Mouse (Mus musculus) heart, postnatal 0 days (tissue): ENCODE results near the gene Ccdc137. TPM values are rescaled to one million over a fixed set of nuclear protein-coding genes. Genes with fewer than 3 reads are reported as not detected.

Experiments used
- ATAC-seq: fragments of 200-750 bp; cut with Nextera tagmentation; 2 replicates; pipeline ENCODE4 v1.8.0; 2017; ENCODE audit warnings: low read depth, moderate number of reproducible peaks, moderate library complexity; ENCODE audit not compliant: insufficient read depth
- DNase-seq: peaks from one replicate; pipeline ENCODE4 v3.0.0-alpha.2; 2016; ENCODE audit warnings: low spot score
- H3K27ac ChIP-seq: fragments of 300-500 bp; sonication (generic); 2 replicates; pipeline ENCODE4 v1.5.1; 2014; ENCODE audit warnings: low read depth, mild to moderate bottlenecking
- H3K27me3 ChIP-seq: fragments of 300-500 bp; sonication (generic); 2 replicates; pipeline ENCODE4 v1.6.1; 2014; ENCODE audit warnings: low read length, mixed read lengths; ENCODE audit not compliant: control insufficient read depth, insufficient read depth
- H3K36me3 ChIP-seq: fragments of 300-500 bp; sonication (generic); replicated peaks from 2 replicates; pipeline ENCODE4 v1.6.1; 2014; ENCODE audit warnings: low read length, mixed read lengths; ENCODE audit not compliant: control insufficient read depth, insufficient read depth
- H3K4me1 ChIP-seq: fragments of 300-500 bp; sonication (generic); 2 replicates; pipeline ENCODE4 v1.6.1; 2014; ENCODE audit warnings: antibody characterized with exemption; ENCODE audit not compliant: control insufficient read depth, insufficient read depth
- H3K4me2 ChIP-seq: fragments of 300-500 bp; sonication (generic); 2 replicates; pipeline ENCODE4 v1.6.1; 2014; ENCODE audit warnings: low read depth, mild to moderate bottlenecking, low read length, moderate library complexity
- H3K4me3 ChIP-seq: fragments of 300-500 bp; sonication (generic); 2 replicates; pipeline ENCODE4 v1.5.1; 2014; ENCODE audit warnings: low read depth, low read length
- H3K9ac ChIP-seq: fragments of 300-500 bp; sonication (generic); replicated peaks from 2 replicates; pipeline ENCODE4 v1.6.1; 2014; ENCODE audit warnings: low read depth, low read length, mixed read lengths
- H3K9me3 ChIP-seq: fragments of 300-500 bp; sonication (generic); replicated peaks from 2 replicates; pipeline ENCODE4 v1.6.1; 2016; ENCODE audit warnings: low read length; ENCODE audit not compliant: control insufficient read depth
- CTCF ChIP-seq: IDR thresholded peaks from 2 replicates; pipeline ENCODE4 v1.5.1; 2016; ENCODE audit warnings: antibody characterized with exemption, control low read depth, low read depth
- EP300 ChIP-seq: IDR thresholded peaks from 2 replicates; pipeline ENCODE4 v1.6.1; 2016; ENCODE audit warnings: antibody characterized with exemption, low read depth
- WGBS: fragments of 180-500 bp; shearing (Covaris S2); extraction: QIAGEN DNeasy Blood & Tissue Kit; methylation state at CpG from one replicate; pipeline ENCODE4 v1.1.7; 2014; 5-methylcytosine and 5-hydroxymethylcytosine counted together
- polyA plus RNA-seq: library from polyadenylated mRNA; unstranded; fragments of >200 nt; fragmentation: Nextera tagmentation; extraction: Ambion mirVana; gene quantifications from 2 replicates; pipeline ENCODE4 v1.2.1, GENCODE M21; 2015
- total RNA-seq: library from RNA; depleted of rRNA; stranded (reverse); fragments of >200 nt; gene quantifications from 2 replicates; pipeline ENCODE4 v1.2.3, GENCODE M21; 2014; ENCODE audit warnings: low replicate concordance

Ccdc137 gene
- total and polyA plus RNA-seq, 2 experiments from 2014 or later = 4.7 to 11.2 TPM

- H3K9ac ChIP-seq = no peak overlapping the region
- no peak overlapping the region for H3K4me3 ChIP-seq
- no peaks in the 10 kb centered on the region for H3K27me3 ChIP-seq
- H3K4me1 ChIP-seq = peaks cover 7% of the 10 kb centered on the region
- DNase-seq (no peak), ATAC-seq (no peak)
- H3K4me2 ChIP-seq = no peak overlapping the region
- no peak overlapping the region for H3K27ac ChIP-seq
- TF ChIP-seq EP300 = no peak
- TF ChIP-seq CTCF = no peak
- no peaks in the 10 kb centered on the region for H3K9me3 ChIP-seq
- WGBS = 88% methylated on average over 4 of the region's 4 CpGs
- H3K36me3 ChIP-seq = no peaks in the 10 kb centered on the region
Measured at GRCm38 (mm10) chr11:120454965-120455364, 3.0 kb upstream of the Ccdc137 start.

DNA sequence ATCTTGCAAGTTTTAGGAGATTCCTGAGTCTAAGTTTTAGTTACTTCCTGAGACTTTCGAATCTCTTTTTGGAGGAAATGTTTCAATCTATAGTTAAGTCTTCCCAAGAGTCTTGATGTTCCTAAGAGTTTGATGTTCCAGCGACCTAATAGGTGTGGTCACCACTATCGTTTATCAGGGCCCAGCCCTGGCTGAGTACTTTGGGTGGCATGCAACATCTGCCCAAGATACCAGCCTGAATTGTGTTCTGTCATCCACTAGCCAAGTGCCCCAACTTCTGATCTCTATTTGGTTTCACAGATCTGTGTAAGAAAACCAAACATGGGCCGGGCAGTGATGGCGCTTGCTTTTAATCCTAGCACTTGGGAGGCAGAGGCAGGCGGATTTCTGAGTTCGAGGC, 2.5 kb upstream of the Ccdc137 start:
- H3K27ac ChIP-seq = no peak overlapping the region
- H3K9ac ChIP-seq = no peak overlapping the region
- H3K9me3 ChIP-seq = no peaks in the 10 kb centered on the region
- peaks cover 7% of the 10 kb centered on the region for H3K4me1 ChIP-seq
- no peaks in the 10 kb centered on the region for H3K27me3 ChIP-seq
- DNase-seq = no peak
- WGBS = 93% methylated on average over 7 of the region's 7 CpGs
- ATAC-seq = no peak
- H3K4me2 ChIP-seq = no peak overlapping the region
- no peak overlapping the region for H3K4me3 ChIP-seq
- no peaks in the 10 kb centered on the region for H3K36me3 ChIP-seq
- TF ChIP-seq EP300 = no peak
- TF ChIP-seq CTCF = no peak

DNA sequence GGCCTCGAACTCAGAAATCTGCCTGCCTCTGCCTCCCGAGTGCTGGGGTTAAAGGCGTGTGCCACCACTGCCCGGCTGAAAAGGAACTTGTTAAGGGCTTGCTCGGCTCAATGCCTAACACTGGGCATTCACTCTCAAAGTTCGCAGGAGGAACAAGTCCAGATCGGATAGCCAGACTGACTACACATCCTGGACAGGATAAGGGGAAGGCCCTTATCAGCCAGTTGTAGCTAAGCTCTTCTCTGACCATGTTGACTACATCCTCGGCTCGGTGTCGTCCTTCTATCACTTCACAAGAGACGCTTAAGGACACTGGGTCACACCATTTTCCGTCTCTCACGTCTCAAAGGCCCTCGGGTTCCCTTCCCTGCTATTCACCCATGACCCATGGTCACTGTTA, 545 bp upstream of the Ccdc137 start:
- Histone ChIP-seq H3K4me3 (peak overlapping the region; percentile 81), H3K27ac (peak overlapping the region; percentile 88), H3K36me3 (peaks cover 17% of the 10 kb centered on the region), H3K4me2 (peak overlapping the region; percentile 97), H3K9ac (peak overlapping the region; percentile 73), H3K9me3 (no peaks in the 10 kb centered on the region), H3K4me1 (peaks cover 7% of the 10 kb centered on the region), H3K27me3 (no peaks in the 10 kb centered on the region)
- ATAC-seq (0 out of 2 replicates have a peak, but pooled peaks have one; percentile 7), DNase-seq (peak; percentile 37)
- TF ChIP-seq CTCF (no peak), EP300 (no peak)
- WGBS = 14% methylated on average over 14 of the region's 14 CpGs

- WGBS = 61% methylated on average over 6 of the region's 6 CpGs
- H3K27ac ChIP-seq = no peak overlapping the region
- TF ChIP-seq EP300 = no peak
- TF ChIP-seq CTCF = no peak
- H3K36me3 ChIP-seq = peaks cover 29% of the 10 kb centered on the region
- H3K27me3 ChIP-seq = no peaks in the 10 kb centered on the region
- peak overlapping the region; percentile 97 for H3K4me2 ChIP-seq
- H3K4me3 ChIP-seq = peak overlapping the region; percentile 81
- ATAC-seq (no peak), DNase-seq (no peak)
- peaks cover 7% of the 10 kb centered on the region for H3K4me1 ChIP-seq
- H3K9me3 ChIP-seq = no peaks in the 10 kb centered on the region
- peak overlapping the region; percentile 73 for H3K9ac ChIP-seq
Measured at GRCm38 (mm10) chr11:120458847-120459597, 1.1 kb downstream of the Ccdc137 start.

DNA sequence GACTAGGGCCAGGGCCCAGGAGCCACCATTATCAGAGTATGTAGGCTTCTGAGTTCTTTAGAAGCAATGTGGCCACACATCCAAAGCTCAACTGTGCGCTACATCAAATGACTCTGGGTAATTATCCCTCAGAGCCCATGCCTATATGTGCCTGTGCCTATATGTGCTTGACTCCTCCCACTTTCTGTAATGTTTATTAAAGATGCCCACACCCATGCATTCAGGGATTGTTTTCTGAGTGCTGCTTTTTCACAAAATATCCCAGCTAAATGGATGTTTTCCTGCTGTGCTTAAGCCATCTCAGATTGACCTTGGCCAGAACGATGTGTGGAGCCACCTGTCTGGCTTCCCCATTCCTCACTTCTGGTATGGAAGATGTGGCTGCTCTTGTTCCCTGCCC, 5.6 kb downstream of the Ccdc137 start:
- DNase-seq = no peak
- H3K4me1 ChIP-seq = peaks cover 18% of the 10 kb centered on the region
- WGBS = 80% methylated on average over 2 of the region's 2 CpGs
- H3K9me3 ChIP-seq = no peaks in the 10 kb centered on the region
- H3K9ac ChIP-seq = no peak overlapping the region
- TF ChIP-seq EP300 (no peak), CTCF (no peak)
- peaks cover 29% of the 10 kb centered on the region for H3K36me3 ChIP-seq
- no peak for ATAC-seq
- H3K4me2 ChIP-seq = no peak overlapping the region
- H3K27me3 ChIP-seq = no peaks in the 10 kb centered on the region
- no peak overlapping the region for H3K4me3 ChIP-seq
- H3K27ac ChIP-seq = no peak overlapping the region

DNA sequence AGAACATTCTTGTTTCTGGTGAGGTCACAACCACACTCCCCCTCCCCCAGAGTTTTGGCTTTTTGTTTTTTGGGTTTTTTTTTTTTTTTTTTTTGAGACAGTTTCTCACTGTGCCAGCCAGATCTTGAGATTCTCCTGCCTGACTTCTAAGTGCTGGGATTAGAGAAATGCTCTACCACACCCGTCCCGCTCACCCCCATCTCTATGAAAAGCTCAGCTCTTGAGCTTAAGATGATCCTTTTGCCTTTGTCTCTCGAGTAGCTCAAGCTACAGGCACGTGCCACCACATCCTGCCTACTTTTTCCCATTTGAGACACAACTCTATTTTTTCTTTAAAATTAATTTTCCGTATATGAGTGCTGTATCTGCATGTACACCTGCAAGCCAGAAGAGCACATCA, 6.5 kb downstream of the Ccdc137 start:
- TF ChIP-seq CTCF (no peak), EP300 (no peak)
- H3K9me3 ChIP-seq = no peaks in the 10 kb centered on the region

More for the DNA sequence above, 6.5 kb downstream of the Ccdc137 start:
- peaks cover 16% of the 10 kb centered on the region for H3K4me1 ChIP-seq
- no peak overlapping the region for H3K4me3 ChIP-seq
- no peak overlapping the region for H3K9ac ChIP-seq
- peaks cover 35% of the 10 kb centered on the region for H3K36me3 ChIP-seq
- no peak overlapping the region for H3K4me2 ChIP-seq
- H3K27ac ChIP-seq = no peak overlapping the region
- H3K27me3 ChIP-seq = no peaks in the 10 kb centered on the region
- WGBS = 84% methylated on average over 5 of the region's 5 CpGs
- no peak for ATAC-seq
- no peak for DNase-seq
